Mouse (Mus musculus) lung, postnatal 0 days (tissue): Measurements from ENCODE around the gene 1810046K07Rik. TPM values are rescaled to one million over a fixed set of nuclear protein-coding genes. Genes with fewer than 3 reads are reported as not detected.

Experiments
- ATAC-seq: fragments of 200-750 bp; cut with Nextera tagmentation; 2 replicates; pipeline ENCODE4 v1.8.0; 2017; ENCODE audit warnings: moderate library complexity
- DNase-seq: peaks from one replicate; pipeline ENCODE4 v3.0.0-alpha.2; 2016; ENCODE audit warnings: low spot score
- H3K27ac ChIP-seq: fragments of 300-500 bp; sonication (generic); 2 replicates; pipeline ENCODE4 v1.5.1; 2014; ENCODE audit warnings: antibody characterized with exemption, mild to moderate bottlenecking, low read length, mixed read lengths
- H3K27me3 ChIP-seq: fragments of 300-500 bp; sonication (generic); replicated peaks from 2 replicates; pipeline ENCODE4 v1.6.1; 2014; ENCODE audit warnings: low read length, mixed read lengths; ENCODE audit not compliant: insufficient read depth
- H3K36me3 ChIP-seq: fragments of 300-500 bp; sonication (generic); 2 replicates; pipeline ENCODE4 v1.6.1; 2014; ENCODE audit warnings: low read length, mixed read lengths; ENCODE audit not compliant: insufficient read depth
- H3K4me1 ChIP-seq: fragments of 300-500 bp; sonication (generic); 2 replicates; pipeline ENCODE4 v1.6.1; 2014; ENCODE audit warnings: antibody characterized with exemption, low read depth, low read length, mixed read lengths; ENCODE audit not compliant: insufficient read depth
- H3K4me2 ChIP-seq: fragments of 300-500 bp; sonication (generic); replicated peaks from 2 replicates; pipeline ENCODE4 v1.6.1; 2014; ENCODE audit warnings: low read depth, mild to moderate bottlenecking, low read length, moderate library complexity, mixed read lengths
- H3K4me3 ChIP-seq: fragments of 300-500 bp; sonication (generic); 2 replicates; pipeline ENCODE4 v1.5.1; 2014; ENCODE audit warnings: low read depth, low read length
- H3K9ac ChIP-seq: fragments of 300-500 bp; sonication (generic); replicated peaks from 2 replicates; pipeline ENCODE4 v1.6.1; 2014; ENCODE audit warnings: low read depth, mild to moderate bottlenecking
- H3K9me3 ChIP-seq: fragments of 300-500 bp; sonication (generic); 2 replicates; pipeline ENCODE4 v1.6.1; 2016; ENCODE audit warnings: low read length, mixed read lengths
- CTCF ChIP-seq: IDR thresholded peaks from 2 replicates; pipeline ENCODE4 v1.5.1; 2016; ENCODE audit warnings: antibody characterized with exemption, mild to moderate bottlenecking
- EP300 ChIP-seq: IDR thresholded peaks from 2 replicates; pipeline ENCODE4 v1.6.1; 2016; ENCODE audit warnings: antibody characterized with exemption, mild to moderate bottlenecking, control low read depth
- WGBS: fragments of 180-500 bp; shearing (Covaris S2); extraction: QIAGEN DNeasy Blood & Tissue Kit; methylation state at CpG from one replicate; pipeline ENCODE4 v1.1.7; 2014; 5-methylcytosine and 5-hydroxymethylcytosine counted together
- polyA plus RNA-seq: library from polyadenylated mRNA; unstranded; fragments of >200 nt; fragmentation: Nextera tagmentation; extraction: Ambion mirVana; gene quantifications from 2 replicates; pipeline ENCODE4 v1.2.1, GENCODE M21; 2015

The 1810046K07Rik gene
- polyA plus RNA-seq, 1 experiment from 2014 or later = 0.20 TPM

GRCm38 (mm10) chr9:51310515-51310914, 18.2 kb downstream of the 1810046K07Rik start:
- Histone ChIP-seq H3K4me3 (no peak overlapping the region), H3K9ac (no peak overlapping the region), H3K27ac (no peak overlapping the region), H3K4me2 (no peak overlapping the region), H3K36me3 (no peaks in the 10 kb centered on the region), H3K27me3 (no peaks in the 10 kb centered on the region), H3K4me1 (no peaks in the 10 kb centered on the region), H3K9me3 (no peaks in the 10 kb centered on the region)
- no peak for DNase-seq
- WGBS = 76% methylated on average over 7 of the region's 7 CpGs
- ATAC-seq = no peak
- TF ChIP-seq CTCF (no peak), EP300 (no peak)

DNA sequence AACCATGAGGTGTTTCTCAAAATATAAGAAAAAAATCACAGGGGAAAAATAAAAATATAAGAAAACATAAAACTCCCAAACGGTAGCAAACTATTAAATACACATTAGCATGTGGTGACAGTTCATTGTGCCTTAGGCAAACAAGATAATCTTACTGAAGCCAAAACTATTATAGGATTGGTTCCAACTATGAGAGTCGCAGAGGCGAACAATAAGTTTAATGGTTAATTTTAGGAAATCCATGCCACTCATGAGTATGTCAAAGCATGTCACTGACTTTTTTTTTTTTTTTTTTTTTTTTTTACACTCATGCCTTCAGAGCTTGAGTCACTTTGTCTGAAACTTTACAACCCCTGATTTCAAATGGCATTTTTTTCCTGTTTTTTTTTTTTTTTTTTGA, 22.4 kb downstream of the 1810046K07Rik start:
- H3K36me3 ChIP-seq = no peaks in the 10 kb centered on the region
- no peak for ATAC-seq
- no peak for TF ChIP-seq EP300
- TF ChIP-seq CTCF = no peak
- H3K4me3 ChIP-seq = no peak overlapping the region
- no peak for DNase-seq
- WGBS = 65% methylated on average over 3 of the region's 3 CpGs
- H3K27me3 ChIP-seq = no peaks in the 10 kb centered on the region
- H3K4me1 ChIP-seq = no peaks in the 10 kb centered on the region
- H3K4me2 ChIP-seq = no peak overlapping the region
- H3K9me3 ChIP-seq = no peaks in the 10 kb centered on the region
- H3K27ac ChIP-seq = no peak overlapping the region
- no peak overlapping the region for H3K9ac ChIP-seq

DNA sequence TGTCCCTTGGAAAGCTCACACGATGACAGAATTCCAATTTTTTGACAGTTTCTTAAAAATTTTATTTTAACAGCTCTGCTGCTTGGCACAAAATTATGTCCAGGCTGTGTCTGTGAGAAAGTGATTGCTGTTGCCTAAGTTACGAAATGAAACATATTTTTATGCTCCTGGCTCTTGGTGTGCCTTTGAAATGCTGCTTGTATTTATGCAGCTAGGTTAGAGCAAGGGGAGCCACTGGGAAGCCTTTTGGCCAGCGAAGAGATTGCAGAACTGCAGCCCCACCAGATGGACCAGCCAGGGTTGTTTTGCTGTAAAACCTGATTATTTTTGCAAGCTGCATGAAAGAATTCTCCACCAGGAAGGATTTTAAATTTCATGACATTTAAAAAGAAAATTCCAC, 23.6 kb downstream of the 1810046K07Rik start:
- no peak overlapping the region for H3K27ac ChIP-seq
- no peak overlapping the region for H3K4me2 ChIP-seq
- peak; percentile 11 for DNase-seq
- H3K27me3 ChIP-seq = no peaks in the 10 kb centered on the region
- no peaks in the 10 kb centered on the region for H3K4me1 ChIP-seq
- ATAC-seq = no peak
- no peak overlapping the region for H3K9ac ChIP-seq
- no peak overlapping the region for H3K4me3 ChIP-seq
- H3K36me3 ChIP-seq = no peaks in the 10 kb centered on the region
- no peaks in the 10 kb centered on the region for H3K9me3 ChIP-seq
- WGBS = 60% methylated on average over 3 of the region's 3 CpGs
- TF ChIP-seq CTCF (no peak), EP300 (no peak)

DNA sequence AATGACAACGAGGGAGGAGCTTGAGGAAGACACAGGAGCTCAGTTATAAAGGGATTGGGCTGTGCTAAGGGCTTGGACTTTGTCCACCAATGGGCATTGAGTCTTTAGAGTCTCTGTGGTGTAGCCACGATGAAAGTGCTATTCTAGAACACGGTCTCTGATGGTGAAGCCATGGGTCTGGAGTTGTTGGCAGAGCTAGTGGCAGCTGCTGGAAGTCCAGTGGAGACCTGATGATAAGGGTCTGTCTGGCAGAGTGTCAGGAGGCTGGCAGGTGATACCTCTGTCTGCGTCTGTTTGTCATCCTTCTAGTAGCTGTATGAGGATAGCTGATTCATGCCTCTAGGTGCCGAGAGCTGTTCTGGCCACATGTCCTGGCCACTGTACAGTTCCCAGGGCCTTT, 24.7 kb downstream of the 1810046K07Rik start:
- 62% methylated on average over 5 of the region's 5 CpGs for WGBS
- ATAC-seq = no peak

GRCm38 (mm10) chr9:51293541-51293940, 35.2 kb downstream of the 1810046K07Rik start:
- DNase-seq = no peak
- Histone ChIP-seq H3K4me3 (no peak overlapping the region), H3K9me3 (no peaks in the 10 kb centered on the region), H3K4me1 (no peaks in the 10 kb centered on the region), H3K27me3 (no peaks in the 10 kb centered on the region), H3K4me2 (no peak overlapping the region), H3K27ac (no peak overlapping the region), H3K9ac (no peak overlapping the region), H3K36me3 (no peaks in the 10 kb centered on the region)
- no peak for ATAC-seq
- WGBS = 68% methylated on average over 8 of the region's 8 CpGs
- TF ChIP-seq CTCF = no peak
- no peak for TF ChIP-seq EP300

More for the DNA sequence above, 24.7 kb downstream of the 1810046K07Rik start:
- Histone ChIP-seq H3K4me3 (no peak overlapping the region), H3K36me3 (no peaks in the 10 kb centered on the region), H3K27me3 (no peaks in the 10 kb centered on the region), H3K27ac (no peak overlapping the region), H3K4me1 (no peaks in the 10 kb centered on the region), H3K9me3 (no peaks in the 10 kb centered on the region), H3K9ac (no peak overlapping the region), H3K4me2 (no peak overlapping the region)
- TF ChIP-seq CTCF (no peak), EP300 (no peak)
- DNase-seq = no peak

GRCm38 (mm10) chr9:51292674-51293073, 36.0 kb downstream of the 1810046K07Rik start:
- no peaks in the 10 kb centered on the region for H3K9me3 ChIP-seq
- TF ChIP-seq CTCF (peak; percentile 93), EP300 (no peak)
- H3K4me1 ChIP-seq = no peaks in the 10 kb centered on the region
- ATAC-seq = peak; percentile 73
- H3K27ac ChIP-seq = no peak overlapping the region
- DNase-seq = peak; percentile 92
- no peak overlapping the region for H3K4me2 ChIP-seq
- H3K9ac ChIP-seq = no peak overlapping the region
- no peaks in the 10 kb centered on the region for H3K27me3 ChIP-seq
- WGBS = 34% methylated on average over 4 of the region's 4 CpGs
- no peak overlapping the region for H3K4me3 ChIP-seq
- no peaks in the 10 kb centered on the region for H3K36me3 ChIP-seq

DNA sequence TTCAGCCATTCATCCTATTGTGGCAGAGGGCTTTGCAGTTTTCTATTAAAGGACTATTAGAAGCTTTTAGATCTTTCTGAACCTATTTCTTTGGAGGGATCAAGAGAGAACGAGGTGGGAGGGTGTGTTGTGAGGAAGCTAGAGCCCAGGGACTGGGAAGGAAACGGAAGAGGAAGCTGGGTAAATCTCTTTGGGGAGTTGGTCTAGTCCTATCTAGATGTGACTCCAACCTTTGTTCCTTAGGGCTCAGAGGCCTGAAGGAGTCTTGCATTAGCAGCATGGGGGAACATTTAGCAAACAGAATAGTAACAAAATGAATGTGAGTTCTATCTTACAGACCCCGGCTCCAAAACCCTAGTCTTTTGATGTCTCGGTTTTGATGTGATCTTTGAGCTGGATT, 37.7 kb downstream of the 1810046K07Rik start:
- no peak overlapping the region for H3K4me3 ChIP-seq
- H3K4me1 ChIP-seq = peaks cover 4% of the 10 kb centered on the region; the same call in 1 of the 2 replicates
- WGBS = 80% methylated on average over 4 of the region's 4 CpGs
- no peaks in the 10 kb centered on the region for H3K36me3 ChIP-seq
- no peak for ATAC-seq
- H3K9ac ChIP-seq = no peak overlapping the region
- no peak for DNase-seq
- no peaks in the 10 kb centered on the region for H3K27me3 ChIP-seq
- no peak overlapping the region for H3K4me2 ChIP-seq
- no peaks in the 10 kb centered on the region for H3K9me3 ChIP-seq
- H3K27ac ChIP-seq = no peak overlapping the region
- TF ChIP-seq EP300 (no peak), CTCF (no peak)
